Mouse (Mus musculus) liver, embryonic 16.5 days (tissue): ENCODE measurements around the gene Tbc1d9. TPM values are rescaled to one million over a fixed set of nuclear protein-coding genes. Genes with fewer than 3 reads are reported as not detected.
A peak's percentile ranks its signal among the peaks of the same experiment; 100 is the strongest.

Experiments used
- ATAC-seq: fragments of 200-750 bp; cut with Nextera tagmentation; 2 replicates; pipeline ENCODE4 v1.8.0; 2017; ENCODE audit warnings: low read depth, mild to moderate bottlenecking, moderate number of reproducible peaks, moderate library complexity
- H3K27ac ChIP-seq: fragments of 300-500 bp; sonication (generic); 2 replicates; pipeline ENCODE4 v1.5.1; 2014; ENCODE audit warnings: mild to moderate bottlenecking, low read length
- H3K27me3 ChIP-seq: fragments of 300-500 bp; sonication (generic); 2 replicates; pipeline ENCODE4 v1.6.1; 2014; ENCODE audit warnings: low read depth, low read length, mixed read lengths; ENCODE audit not compliant: control insufficient read depth, insufficient read depth
- H3K36me3 ChIP-seq: fragments of 300-500 bp; sonication (generic); 2 replicates; pipeline ENCODE4 v1.6.1; 2014; ENCODE audit warnings: mild to moderate bottlenecking; ENCODE audit not compliant: control insufficient read depth, insufficient read depth
- H3K4me1 ChIP-seq: fragments of 300-500 bp; sonication (generic); 2 replicates; pipeline ENCODE4 v1.6.1; 2014; ENCODE audit warnings: low read depth, low read length, mixed read lengths; ENCODE audit not compliant: control insufficient read depth
- H3K4me2 ChIP-seq: fragments of 300-500 bp; sonication (generic); 2 replicates; pipeline ENCODE4 v1.6.1; 2014; ENCODE audit warnings: low read depth, low read length, mixed read lengths
- H3K4me3 ChIP-seq: fragments of 300-500 bp; sonication (generic); 2 replicates; pipeline ENCODE4 v1.5.1; 2014; ENCODE audit warnings: low read depth, mild to moderate bottlenecking, low read length
- H3K9ac ChIP-seq: fragments of 300-500 bp; sonication (generic); 2 replicates; pipeline ENCODE4 v1.6.1; 2014; ENCODE audit warnings: low read depth, low read length
- H3K9me3 ChIP-seq: fragments of 300-500 bp; sonication (generic); replicated peaks from 2 replicates; pipeline ENCODE4 v1.6.1; 2016; ENCODE audit warnings: low read length; ENCODE audit not compliant: control insufficient read depth
- WGBS: fragments of 180-500 bp; shearing (Covaris S2); extraction: QIAGEN DNeasy Blood & Tissue Kit; methylation state at CpG from one replicate; pipeline ENCODE4 v1.1.7; 2014; ENCODE audit not compliant: insufficient replicate concordance; 5-methylcytosine and 5-hydroxymethylcytosine counted together
- polyA plus RNA-seq: library from polyadenylated mRNA; unstranded; fragments of >200 nt; fragmentation: Nextera tagmentation; extraction: Ambion mirVana; gene quantifications from 2 replicates; pipeline ENCODE4 v1.2.1, GENCODE M21; 2015

The Tbc1d9 gene
- polyA plus RNA-seq, 1 experiment from 2014 or later, result 0.61 TPM

- Histone ChIP-seq H3K36me3 (no peaks in the 10 kb centered on the region), H3K4me3 (peak overlapping the region; percentile 31), H3K9me3 (no peaks in the 10 kb centered on the region), H3K9ac (peak overlapping the region; percentile 56), H3K4me2 (peak overlapping the region; percentile 32), H3K4me1 (peaks cover 38% of the 10 kb centered on the region), H3K27ac (peak overlapping the region; percentile 94), H3K27me3 (no peaks in the 10 kb centered on the region)
- WGBS, result 14% methylated on average over 5 of the region's 5 CpGs
- ATAC-seq, result peak; percentile 94
Observed at GRCm38 (mm10) chr8:83215065-83215464, 49.9 kb downstream of the Tbc1d9 start.

GRCm38 (mm10) chr8:83216520-83216919 is 51.4 kb downstream of the Tbc1d9 start:
- 64% methylated on average over 6 of the region's 6 CpGs for WGBS
- Histone ChIP-seq H3K4me3 (no peak overlapping the region), H3K9ac (no peak overlapping the region), H3K9me3 (no peaks in the 10 kb centered on the region), H3K36me3 (no peaks in the 10 kb centered on the region), H3K27me3 (no peaks in the 10 kb centered on the region), H3K27ac (no peak overlapping the region), H3K4me1 (peaks cover 38% of the 10 kb centered on the region), H3K4me2 (peak overlapping the region; percentile 32; the same call in 1 of the 2 replicates)
- ATAC-seq, result no peak

- WGBS, result 69% methylated on average over 9 of the region's 9 CpGs
- H3K4me3 ChIP-seq, result no peak overlapping the region
- no peaks in the 10 kb centered on the region for H3K9me3 ChIP-seq
- peaks cover 38% of the 10 kb centered on the region for H3K4me1 ChIP-seq
- ATAC-seq, result no peak
- H3K4me2 ChIP-seq, result no peak overlapping the region
- H3K36me3 ChIP-seq, result no peaks in the 10 kb centered on the region
- H3K27ac ChIP-seq, result peak overlapping the region; percentile 3; the same call in 1 of the 2 replicates
- H3K27me3 ChIP-seq, result no peaks in the 10 kb centered on the region
- no peak overlapping the region for H3K9ac ChIP-seq
Observed at GRCm38 (mm10) chr8:83217196-83217595, 52.0 kb downstream of the Tbc1d9 start.

DNA sequence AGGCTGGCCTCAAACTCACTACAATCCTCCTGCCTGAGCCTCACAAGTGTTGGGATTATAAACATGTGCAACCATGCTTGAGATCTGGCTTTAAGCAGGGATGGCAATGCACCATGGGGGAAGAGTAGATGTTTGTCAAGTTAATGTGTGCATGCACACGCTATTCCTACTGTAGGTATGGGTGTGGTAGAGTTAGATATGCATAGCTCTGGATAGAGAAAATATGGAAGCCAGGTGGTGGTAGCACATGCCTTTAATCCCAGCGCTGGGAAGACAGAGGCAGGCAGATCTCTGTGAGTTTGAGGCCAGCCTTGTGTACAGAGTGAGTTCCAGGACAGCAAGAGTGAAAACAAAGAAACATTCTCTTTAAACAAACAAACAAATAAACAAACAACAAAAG is 52.7 kb downstream of the Tbc1d9 start:
- no peak overlapping the region for H3K4me2 ChIP-seq
- peaks cover 38% of the 10 kb centered on the region for H3K4me1 ChIP-seq
- no peaks in the 10 kb centered on the region for H3K27me3 ChIP-seq
- 64% methylated on average over 2 of the region's 2 CpGs for WGBS
- no peak overlapping the region for H3K4me3 ChIP-seq
- H3K9ac ChIP-seq, result no peak overlapping the region
- H3K27ac ChIP-seq, result no peak overlapping the region
- H3K36me3 ChIP-seq, result no peaks in the 10 kb centered on the region
- no peak for ATAC-seq
- no peaks in the 10 kb centered on the region for H3K9me3 ChIP-seq

GRCm38 (mm10) chr8:83219392-83219791 is 54.2 kb downstream of the Tbc1d9 start:
- no peak for ATAC-seq

GRCm38 (mm10) chr8:83220746-83221145 is 55.6 kb downstream of the Tbc1d9 start:
- no peaks in the 10 kb centered on the region for H3K27me3 ChIP-seq
- H3K4me3 ChIP-seq, result no peak overlapping the region
- H3K4me1 ChIP-seq, result peaks cover 26% of the 10 kb centered on the region
- H3K4me2 ChIP-seq, result no peak overlapping the region
- WGBS, result 63% methylated on average over 3 of the region's 3 CpGs
- no peaks in the 10 kb centered on the region for H3K9me3 ChIP-seq
- ATAC-seq, result no peak
- no peak overlapping the region for H3K27ac ChIP-seq
- H3K9ac ChIP-seq, result no peak overlapping the region
- H3K36me3 ChIP-seq, result no peaks in the 10 kb centered on the region

More at GRCm38 (mm10) chr8:83219392-83219791, 54.2 kb downstream of the Tbc1d9 start:
- WGBS, result 78% methylated on average over 8 of the region's 8 CpGs
- H3K27me3 ChIP-seq, result no peaks in the 10 kb centered on the region
- H3K4me2 ChIP-seq, result no peak overlapping the region
- H3K9ac ChIP-seq, result no peak overlapping the region
- H3K27ac ChIP-seq, result no peak overlapping the region
- H3K4me3 ChIP-seq, result no peak overlapping the region
- peaks cover 38% of the 10 kb centered on the region for H3K4me1 ChIP-seq
- H3K36me3 ChIP-seq, result no peaks in the 10 kb centered on the region
- no peaks in the 10 kb centered on the region for H3K9me3 ChIP-seq

DNA sequence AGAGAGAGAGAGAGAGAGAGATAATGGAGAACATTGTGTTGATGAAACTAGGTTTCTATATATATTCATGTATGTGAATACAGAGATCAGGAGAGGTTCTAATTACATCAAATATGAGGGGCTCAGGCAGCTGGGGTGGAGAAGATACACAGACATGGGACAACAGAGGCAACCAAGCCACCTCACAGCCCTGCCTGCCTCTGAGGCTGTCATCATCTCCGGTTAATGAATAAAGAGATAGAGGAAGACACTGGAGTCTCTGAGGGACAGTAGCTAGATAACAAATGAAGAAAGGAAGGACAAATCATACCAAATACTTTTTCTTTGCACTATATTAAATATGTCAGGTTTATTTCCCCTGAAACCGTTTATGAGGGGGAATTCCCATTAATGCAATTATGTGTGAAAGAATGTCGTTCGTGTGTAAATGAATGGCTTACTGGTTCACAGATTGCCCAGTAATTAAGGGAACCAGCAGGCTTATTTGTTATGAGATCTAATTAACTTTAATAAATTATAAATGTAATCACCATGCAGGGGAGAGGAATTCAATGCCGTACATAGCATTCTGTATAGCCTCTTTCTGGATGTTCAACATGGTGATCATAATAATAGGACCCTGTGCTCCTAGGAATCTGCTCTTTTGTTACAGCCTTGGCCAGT is 59.7 kb downstream of the Tbc1d9 start:
- WGBS, result 76% methylated on average over 5 of the region's 5 CpGs

DNA sequence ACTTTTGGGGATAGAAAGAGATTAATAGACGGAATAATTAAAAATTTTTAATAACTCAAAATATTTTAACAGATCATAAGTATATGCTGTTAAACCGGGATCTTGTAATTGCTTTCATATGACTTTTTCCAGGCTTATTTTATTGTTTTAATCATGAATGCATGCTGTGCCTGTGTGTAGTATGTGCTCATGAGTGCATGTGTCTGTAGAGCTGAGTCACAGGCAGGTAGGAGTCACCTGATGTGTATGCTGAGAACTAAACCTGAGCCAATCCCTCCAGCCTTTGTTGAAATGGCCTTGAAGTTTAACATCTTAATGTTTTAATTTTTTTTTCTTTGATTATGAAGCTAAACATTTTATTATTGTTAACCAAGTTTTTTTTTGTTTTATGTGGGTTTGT is 60.4 kb downstream of the Tbc1d9 start:
- Histone ChIP-seq H3K4me2 (no peak overlapping the region), H3K9me3 (no peaks in the 10 kb centered on the region), H3K9ac (no peak overlapping the region), H3K4me1 (no peaks in the 10 kb centered on the region), H3K36me3 (no peaks in the 10 kb centered on the region), H3K27me3 (no peaks in the 10 kb centered on the region), H3K27ac (no peak overlapping the region), H3K4me3 (no peak overlapping the region)
- 69% methylated on average over 2 of the region's 2 CpGs for WGBS
- no peak for ATAC-seq

More for the DNA sequence above, 59.7 kb downstream of the Tbc1d9 start:
- Histone ChIP-seq H3K4me3 (no peak overlapping the region), H3K9ac (no peak overlapping the region), H3K4me2 (no peak overlapping the region), H3K4me1 (no peaks in the 10 kb centered on the region), H3K9me3 (no peaks in the 10 kb centered on the region), H3K27me3 (no peaks in the 10 kb centered on the region), H3K36me3 (no peaks in the 10 kb centered on the region), H3K27ac (no peak overlapping the region)
- ATAC-seq, result no peak

- no peaks in the 10 kb centered on the region for H3K36me3 ChIP-seq
- H3K27ac ChIP-seq, result no peak overlapping the region
- no peak for ATAC-seq
- H3K9me3 ChIP-seq, result no peaks in the 10 kb centered on the region
- H3K4me3 ChIP-seq, result no peak overlapping the region
- WGBS, result 75% methylated on average over 5 of the region's 5 CpGs
- no peak overlapping the region for H3K9ac ChIP-seq
- H3K27me3 ChIP-seq, result no peaks in the 10 kb centered on the region
- H3K4me2 ChIP-seq, result no peak overlapping the region
- no peaks in the 10 kb centered on the region for H3K4me1 ChIP-seq
Observed at GRCm38 (mm10) chr8:83227336-83227735, 62.2 kb downstream of the Tbc1d9 start.
